Mouse (Mus musculus): ENCODE measurements around the gene Rapgef2. TPM values are rescaled to one million over a fixed set of nuclear protein-coding genes. Genes with fewer than 3 reads are reported as not detected.

Gene Rapgef2
- polyA plus RNA-seq, 2 experiments from 2014 or later: 3.1 to 5.6 TPM

GRCm38 (mm10) chr3:79017440-79017839 lies 268.9 kb downstream of the Rapgef2 start:
- no peak for ATAC-seq

GRCm38 (mm10) chr3:79016830-79017229 lies 269.5 kb downstream of the Rapgef2 start:
- ATAC-seq: no peak

- no peak for ATAC-seq
These were observed 270.5 kb downstream of the Rapgef2 start for GRCm38 (mm10) chr3:79015621-79016474.

Other genes with a start within 250 kb of the Rapgef2 start
- not detected for gene Gm17359, start 50.1 kb upstream of the Rapgef2 start, polyA plus RNA-seq (2017; shearing (Covaris generic))